Mouse (Mus musculus) erythroblast, embryonic 14.5 days (primary cell): ENCODE results near the gene Dppa2. TPM values are rescaled to one million over a fixed set of nuclear protein-coding genes. Genes with fewer than 3 reads are reported as not detected.

Source experiments
- H3K27me3 ChIP-seq: 2 replicates; pipeline ENCODE4 v1.6.1; 2012; ENCODE audit warnings: inconsistent platforms; ENCODE audit not compliant: control insufficient read depth
- H3K36me3 ChIP-seq: 2 replicates; pipeline ENCODE4 v1.6.1; 2012; ENCODE audit warnings: mild to moderate bottlenecking, inconsistent platforms; ENCODE audit not compliant: control insufficient read depth
- H3K4me1 ChIP-seq: 2 replicates; pipeline ENCODE4 v1.6.1; 2012; ENCODE audit warnings: inconsistent platforms; ENCODE audit not compliant: control insufficient read depth
- H3K4me3 ChIP-seq: replicated peaks from 2 replicates; pipeline ENCODE3; 2012; ENCODE audit warnings: moderate library complexity, mild to moderate bottlenecking, inconsistent platforms
- H3K9me3 ChIP-seq: 2 replicates; pipeline ENCODE4 v1.6.1; 2012; ENCODE audit warnings: low read length, inconsistent platforms, mixed read lengths; ENCODE audit not compliant: control insufficient read depth
- GATA1 ChIP-seq: IDR thresholded peaks from 2 replicates; pipeline ENCODE4 v1.6.1; 2012; ENCODE audit warnings: low read length, inconsistent platforms, mixed read lengths
- TAL1 ChIP-seq: IDR thresholded peaks from 3 replicates; pipeline ENCODE4 v1.6.1; 2012; ENCODE audit warnings: low read length, inconsistent platforms, mixed read lengths
- polyA plus RNA-seq: library from polyadenylated mRNA; stranded (reverse); fragments of >175 nt; gene quantifications from 2 replicates; pipeline ENCODE4 v1.2.3, GENCODE M21; 2012

The Dppa2 gene
- polyA plus RNA-seq, 1 experiment: not detected

DNA sequence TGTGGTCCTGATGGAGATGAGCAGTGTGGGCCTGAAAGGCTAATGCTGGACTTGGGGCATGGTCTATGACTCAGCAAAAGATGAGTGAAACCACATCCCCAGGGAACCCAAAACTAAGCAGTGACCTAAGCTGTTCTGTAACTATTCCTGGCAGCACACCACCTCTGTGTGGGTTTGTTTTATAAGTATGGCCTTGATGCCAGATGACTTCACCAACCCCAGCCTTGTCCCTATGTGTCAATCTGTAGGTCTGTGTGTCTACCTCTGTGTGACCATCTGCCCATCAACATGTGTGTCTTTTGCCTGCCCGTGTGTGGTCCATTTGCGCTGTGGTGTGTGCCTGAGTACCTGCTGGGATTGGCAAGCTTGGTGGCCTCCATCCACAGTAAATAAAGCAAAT is 64.4 kb downstream of the Dppa2 start:
- Histone ChIP-seq H3K36me3 (no peaks in the 10 kb centered on the region), H3K4me3 (no peak overlapping the region), H3K4me1 (no peaks in the 10 kb centered on the region), H3K27me3 (no peaks in the 10 kb centered on the region), H3K9me3 (peaks cover 3% of the 10 kb centered on the region)
- TF ChIP-seq GATA1 (no peak), TAL1 (no peak)

Other genes starting within 250 kb of the Dppa2 start
- not detected in 2 replicates for gene Dppa4, start 20.2 kb upstream of the Dppa2 start, polyA plus RNA-seq
- gene Gm5485, start 108.5 kb downstream of the Dppa2 start, polyA plus RNA-seq: not detected in 2 replicates
- not detected in 2 replicates for gene Morc1, start 127.3 kb downstream of the Dppa2 start, polyA plus RNA-seq